Mouse (Mus musculus) liver, embryonic 11.5 days (tissue): ENCODE data around the gene Cdkl3. TPM values are rescaled to one million over a fixed set of nuclear protein-coding genes. Genes with fewer than 3 reads are reported as not detected.

Experiments used
- ATAC-seq: fragments of 200-750 bp; cut with Nextera tagmentation; replicated peaks from 2 replicates; pipeline ENCODE4 v1.8.0; 2017; ENCODE audit warnings: moderate number of reproducible peaks, mild to moderate bottlenecking, moderate TSS enrichment, moderate library complexity; ENCODE audit not compliant: low FRiP score
- DNase-seq: peaks from one replicate; pipeline ENCODE4 v3.0.0-alpha.2; 2017; ENCODE audit warnings: low spot score
- H3K27ac ChIP-seq: fragments of 300-500 bp; sonication (generic); 2 replicates; pipeline ENCODE4 v1.5.1; 2014; ENCODE audit warnings: mild to moderate bottlenecking, low read depth, low read length, control low read depth
- H3K27me3 ChIP-seq: fragments of 300-500 bp; sonication (generic); replicated peaks from 2 replicates; pipeline ENCODE4 v1.6.1; 2014; ENCODE audit warnings: low read length, mixed read lengths; ENCODE audit not compliant: control insufficient read depth, insufficient read depth
- H3K36me3 ChIP-seq: fragments of 300-500 bp; sonication (generic); 2 replicates; pipeline ENCODE4 v1.6.1; 2014; ENCODE audit warnings: mild to moderate bottlenecking, low read length, moderate library complexity, mixed read lengths; ENCODE audit not compliant: control insufficient read depth, insufficient read depth
- H3K4me1 ChIP-seq: fragments of 300-500 bp; sonication (generic); replicated peaks from 2 replicates; pipeline ENCODE4 v1.6.1; 2014; ENCODE audit warnings: low read length, mixed read lengths; ENCODE audit not compliant: control insufficient read depth, insufficient read depth
- H3K4me2 ChIP-seq: fragments of 300-500 bp; sonication (generic); 2 replicates; pipeline ENCODE4 v1.6.1; 2014; ENCODE audit warnings: mild to moderate bottlenecking, control low read depth, moderate library complexity
- H3K4me3 ChIP-seq: fragments of 300-500 bp; sonication (generic); 2 replicates; pipeline ENCODE4 v1.5.1; 2014; ENCODE audit warnings: low read depth, low read length, control low read depth
- H3K9ac ChIP-seq: fragments of 300-500 bp; sonication (generic); 2 replicates; pipeline ENCODE4 v1.6.1; 2014; ENCODE audit warnings: low read depth, low read length, control low read depth
- H3K9me3 ChIP-seq: fragments of 300-500 bp; sonication (generic); 2 replicates; pipeline ENCODE4 v1.6.1; 2016; ENCODE audit warnings: low read length, inconsistent platforms, mixed read lengths; ENCODE audit not compliant: control insufficient read depth
- WGBS: fragments of 180-500 bp; shearing (Covaris S2); extraction: QIAGEN DNeasy Blood & Tissue Kit; methylation state at CpG from one replicate; pipeline ENCODE4 v1.1.7; 2014; 5-methylcytosine and 5-hydroxymethylcytosine counted together
- polyA plus RNA-seq: library from polyadenylated mRNA; unstranded; fragments of >200 nt; fragmentation: Nextera tagmentation; extraction: Ambion mirVana; gene quantifications from 2 replicates; pipeline ENCODE4 v1.2.1, GENCODE M21; 2014

The Cdkl3 gene
- polyA plus RNA-seq, 1 experiment from 2014 or later, result 3.4 TPM

DNA sequence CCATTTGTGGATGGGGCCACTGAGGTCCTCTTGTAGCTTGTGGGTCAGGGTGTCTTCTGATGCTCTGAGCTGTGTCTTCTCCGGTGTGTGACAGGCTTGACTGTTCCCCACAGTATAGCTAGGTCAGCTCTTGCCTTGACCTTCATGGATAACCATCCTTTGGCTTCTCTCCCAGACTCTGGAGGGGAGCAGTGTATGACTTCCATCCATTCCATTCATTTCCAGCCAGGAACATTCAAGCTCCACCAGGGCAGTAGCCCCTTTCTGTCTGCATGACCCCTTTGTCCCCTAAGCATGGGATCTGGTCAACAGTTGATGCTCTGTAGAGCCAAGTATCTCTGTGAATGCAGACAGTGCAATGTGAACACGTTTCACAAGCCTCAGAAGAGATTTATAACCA, 93.6 kb downstream of the Cdkl3 start:
- 69% methylated on average over 2 of the region's 2 CpGs for WGBS
- Histone ChIP-seq H3K27ac (peak overlapping the region; percentile 72), H3K27me3 (no peaks in the 10 kb centered on the region), H3K36me3 (no peaks in the 10 kb centered on the region), H3K9ac (peak overlapping the region; percentile 66), H3K4me3 (peak overlapping the region; percentile 93; the same call in 1 of the 2 replicates), H3K9me3 (no peaks in the 10 kb centered on the region), H3K4me2 (peak overlapping the region; percentile 78), H3K4me1 (peaks cover 29% of the 10 kb centered on the region)
- DNase-seq (no peak), ATAC-seq (no peak)

DNA sequence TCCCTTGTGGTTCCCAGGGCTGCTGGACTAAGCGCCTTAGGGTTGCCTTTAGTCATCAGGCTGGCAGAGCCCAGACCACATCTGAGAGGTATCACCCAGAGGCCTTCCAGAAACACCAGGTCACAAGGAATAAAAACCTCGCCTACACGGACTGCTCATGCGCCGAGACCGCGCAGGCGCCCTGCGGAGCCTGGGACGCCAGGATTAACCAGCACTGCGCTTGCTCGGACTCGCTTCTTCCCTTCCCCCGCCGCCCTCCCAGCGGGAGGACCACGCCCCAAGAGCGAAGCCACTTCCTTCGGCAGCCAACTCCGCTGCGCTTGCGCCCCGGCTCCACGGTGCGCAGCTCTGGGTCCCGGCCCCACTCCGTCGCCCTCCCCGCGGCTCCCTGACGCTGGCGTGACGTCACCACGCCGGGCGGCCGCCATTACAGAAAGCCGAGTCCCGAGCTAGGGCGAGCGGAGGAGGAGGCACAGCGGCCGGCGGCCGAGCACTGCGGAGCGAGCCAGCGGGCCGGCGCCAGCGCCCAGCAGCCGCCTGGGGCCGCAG, 94.5 kb downstream of the Cdkl3 start, which contains the start of gene Ppp2ca:
Ppp2ca (plus strand) TSS at position 284 of the 549 bp plus-strand sequence.
- ATAC-seq (peak; percentile 97), DNase-seq (peak; percentile 95)
- Histone ChIP-seq H3K27ac (peak within 1 kb of the TSS; percentile 98), H3K27me3 (no peaks in the 10 kb centered on the region), H3K36me3 (no peaks in the 10 kb centered on the region), H3K9ac (peak within 1 kb of the TSS; percentile 99), H3K9me3 (no peaks in the 10 kb centered on the region), H3K4me3 (peak within 1 kb of the TSS; percentile 93), H3K4me1 (peaks cover 30% of the 10 kb centered on the region), H3K4me2 (peak within 1 kb of the TSS; percentile 79)
- under 1% methylated on average over 52 of the region's 53 CpGs for WGBS

DNA sequence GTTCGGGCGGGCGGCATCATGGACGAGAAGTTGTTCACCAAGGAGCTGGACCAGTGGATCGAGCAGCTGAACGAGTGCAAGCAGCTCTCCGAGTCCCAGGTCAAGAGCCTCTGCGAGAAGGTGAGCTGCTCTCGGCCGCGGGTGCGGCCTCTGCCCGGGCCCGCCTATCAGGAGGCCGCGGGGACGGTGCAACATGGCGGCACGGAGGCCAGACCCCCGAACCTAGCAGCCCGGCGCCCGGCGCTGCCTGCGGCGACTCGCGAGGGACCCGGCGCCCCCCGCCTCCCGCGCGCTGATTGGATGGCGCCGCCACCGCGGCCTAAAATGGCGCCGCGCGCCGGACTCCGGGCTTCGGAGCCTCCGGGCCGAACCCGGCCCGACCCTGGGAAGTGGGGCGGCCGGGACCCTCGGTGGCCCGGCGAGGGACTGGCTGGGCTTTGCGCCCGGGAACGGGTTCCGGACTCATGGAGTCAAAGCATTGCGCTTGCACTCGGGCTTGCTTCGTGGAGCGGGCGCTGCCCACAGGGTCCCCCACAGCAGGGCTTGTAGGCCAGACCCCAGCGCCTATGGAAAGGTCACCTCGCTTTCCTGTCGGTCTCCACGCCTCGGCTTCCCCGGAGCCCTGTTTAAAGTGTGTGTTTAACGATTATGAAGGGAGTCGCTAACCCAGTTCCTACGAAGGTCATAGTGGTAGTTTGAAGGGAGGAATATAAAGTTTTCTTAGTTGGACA, 95.2 kb downstream of the Cdkl3 start:
- DNase-seq, result peak; percentile 78
- peak overlapping the region; percentile 98 for H3K27ac ChIP-seq
- peaks cover 30% of the 10 kb centered on the region for H3K4me1 ChIP-seq
- no peaks in the 10 kb centered on the region for H3K9me3 ChIP-seq
- under 1% methylated on average over 71 of the region's 72 CpGs for WGBS
- H3K9ac ChIP-seq, result peak overlapping the region; percentile 99
- H3K4me2 ChIP-seq, result peak overlapping the region; percentile 79
- H3K27me3 ChIP-seq, result no peaks in the 10 kb centered on the region
- no peaks in the 10 kb centered on the region for H3K36me3 ChIP-seq
- ATAC-seq, result peak; percentile 72
- H3K4me3 ChIP-seq, result peak overlapping the region; percentile 93

DNA sequence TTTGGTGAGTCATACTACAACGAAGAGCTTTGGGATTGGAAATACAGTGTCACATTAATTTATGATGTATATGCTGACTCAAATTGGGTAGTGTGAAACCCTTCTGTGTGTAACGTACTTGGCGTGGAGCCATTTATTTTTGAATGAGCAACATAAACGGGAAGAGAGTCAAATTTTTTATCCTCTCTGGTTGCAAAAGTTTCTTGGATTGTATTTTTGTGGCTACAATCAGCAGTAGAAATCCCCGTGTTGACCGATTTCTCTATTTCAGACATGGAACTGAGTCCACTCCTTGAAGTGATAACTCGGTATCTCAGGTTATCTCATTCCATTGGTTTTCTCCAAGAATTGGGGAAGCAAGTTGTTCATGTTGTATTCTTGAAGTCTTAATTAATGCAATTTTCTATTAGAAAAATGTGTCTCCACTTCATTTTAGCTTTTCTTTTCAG, 95.8 kb downstream of the Cdkl3 start:
- Histone ChIP-seq H3K36me3 (no peaks in the 10 kb centered on the region), H3K4me3 (peak overlapping the region; percentile 93), H3K27ac (peak overlapping the region; percentile 98; the same call in 1 of the 2 replicates), H3K9ac (peak overlapping the region; percentile 99), H3K9me3 (no peaks in the 10 kb centered on the region), H3K4me2 (peak overlapping the region; percentile 79), H3K4me1 (peaks cover 30% of the 10 kb centered on the region), H3K27me3 (no peaks in the 10 kb centered on the region)
- ATAC-seq, result no peak
- WGBS, result 2% methylated on average over 7 of the region's 7 CpGs
- DNase-seq, result no peak

DNA sequence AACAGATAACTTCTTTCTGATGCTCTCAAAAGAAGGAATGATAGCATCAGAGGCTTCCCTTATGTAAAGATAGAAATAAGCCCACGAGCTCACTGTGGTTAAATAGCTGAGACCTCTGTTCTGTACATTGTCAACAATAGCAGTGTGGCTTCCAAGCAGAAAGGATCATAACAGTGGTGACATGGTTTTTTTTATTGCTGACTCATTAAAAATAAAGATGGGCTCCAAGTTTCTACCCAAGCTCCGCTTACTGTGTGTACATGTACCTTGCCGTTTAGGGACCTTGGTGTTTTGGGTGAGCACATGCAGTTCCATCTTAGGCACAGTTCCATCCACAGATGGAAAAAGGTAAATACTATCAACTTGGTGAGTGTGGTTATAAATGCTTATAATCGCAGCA, 99.0 kb downstream of the Cdkl3 start:
- Histone ChIP-seq H3K27me3 (no peaks in the 10 kb centered on the region), H3K36me3 (no peaks in the 10 kb centered on the region), H3K4me2 (no peak overlapping the region), H3K27ac (no peak overlapping the region), H3K9ac (no peak overlapping the region), H3K4me3 (no peak overlapping the region), H3K9me3 (no peaks in the 10 kb centered on the region), H3K4me1 (peaks cover 28% of the 10 kb centered on the region)
- no peak for ATAC-seq
- WGBS, result 79% methylated on average over 4 of the region's 4 CpGs
- DNase-seq, result no peak

DNA sequence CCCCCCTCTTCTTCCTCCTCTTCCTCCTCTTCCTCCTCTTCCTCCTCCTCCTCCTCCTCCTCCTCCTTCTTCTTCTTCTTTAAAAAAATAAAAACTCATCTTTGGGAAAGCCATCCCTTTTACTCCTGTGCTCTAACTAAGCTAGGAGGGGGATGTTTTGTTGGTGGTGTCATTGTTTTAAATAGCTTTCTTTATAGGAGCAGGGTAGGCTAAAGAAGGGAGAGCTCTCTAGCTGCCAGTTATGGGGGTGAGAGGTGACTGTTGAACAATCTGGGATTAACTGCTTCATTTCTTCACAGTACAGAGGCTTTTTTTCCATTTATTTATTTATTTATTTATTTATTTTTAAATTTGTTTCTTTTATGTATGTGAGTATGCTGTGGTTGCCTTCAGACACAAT, 101.5 kb downstream of the Cdkl3 start:
- Histone ChIP-seq H3K9ac (no peak overlapping the region), H3K4me2 (no peak overlapping the region), H3K27me3 (no peaks in the 10 kb centered on the region), H3K4me3 (no peak overlapping the region), H3K27ac (no peak overlapping the region), H3K4me1 (peaks cover 21% of the 10 kb centered on the region), H3K36me3 (no peaks in the 10 kb centered on the region), H3K9me3 (no peaks in the 10 kb centered on the region)
- DNase-seq (no peak), ATAC-seq (no peak)

DNA sequence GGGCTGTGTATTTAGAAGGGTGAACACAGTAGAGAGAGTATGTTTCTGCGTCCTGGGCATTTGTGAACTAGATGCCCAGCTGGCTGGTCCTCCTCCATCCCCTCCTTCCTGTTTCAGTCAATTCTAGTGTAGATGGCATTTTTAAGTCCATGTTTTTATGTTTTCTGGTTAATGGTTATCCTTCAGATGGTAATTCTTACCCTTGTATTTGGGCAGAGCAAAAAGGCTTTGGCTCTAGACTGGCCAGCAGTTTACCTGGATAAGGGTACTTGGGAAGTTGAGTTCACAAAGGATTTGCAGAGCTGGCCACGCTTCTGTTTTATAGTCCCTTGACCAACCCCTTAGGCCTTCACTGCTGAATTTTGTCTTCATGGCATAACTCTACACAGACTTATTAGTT, 102.0 kb downstream of the Cdkl3 start:
- Histone ChIP-seq H3K27ac (no peak overlapping the region), H3K9ac (no peak overlapping the region), H3K4me2 (no peak overlapping the region)

DNA sequence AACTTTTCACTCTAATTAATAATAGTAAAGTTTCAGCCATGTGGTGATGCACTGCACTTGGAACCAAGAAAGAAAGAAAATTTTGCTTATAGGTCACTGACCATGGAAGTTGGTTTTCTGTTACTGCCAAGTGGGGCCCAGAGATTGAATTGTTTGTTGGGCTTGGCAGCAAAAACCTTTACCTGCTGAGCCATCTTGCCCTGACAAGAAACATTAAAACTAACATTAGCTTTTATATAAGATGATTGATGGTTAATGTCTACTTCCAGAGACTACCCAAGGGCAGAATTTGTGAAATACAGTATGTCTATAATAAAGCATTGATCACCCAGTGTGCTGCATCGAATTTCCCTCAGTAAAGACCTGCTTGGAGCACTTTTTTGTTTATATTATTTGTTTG, 102.4 kb downstream of the Cdkl3 start:
- H3K4me2 ChIP-seq, result no peak overlapping the region
- H3K9ac ChIP-seq, result no peak overlapping the region
- no peaks in the 10 kb centered on the region for H3K36me3 ChIP-seq
- no peaks in the 10 kb centered on the region for H3K9me3 ChIP-seq
- ATAC-seq (no peak), DNase-seq (no peak)
- H3K4me3 ChIP-seq, result no peak overlapping the region
- no peak overlapping the region for H3K27ac ChIP-seq
- H3K27me3 ChIP-seq, result no peaks in the 10 kb centered on the region
- 83% methylated on average over 1 of the region's 1 CpGs for WGBS
- peaks cover 12% of the 10 kb centered on the region for H3K4me1 ChIP-seq

More for the DNA sequence above, 102.0 kb downstream of the Cdkl3 start:
- no peaks in the 10 kb centered on the region for H3K9me3 ChIP-seq
- H3K4me3 ChIP-seq, result no peak overlapping the region
- H3K4me1 ChIP-seq, result peaks cover 16% of the 10 kb centered on the region
- ATAC-seq (no peak), DNase-seq (no peak)
- WGBS, result 88% methylated on average over 2 of the region's 2 CpGs
- H3K27me3 ChIP-seq, result no peaks in the 10 kb centered on the region
- H3K36me3 ChIP-seq, result no peaks in the 10 kb centered on the region

DNA sequence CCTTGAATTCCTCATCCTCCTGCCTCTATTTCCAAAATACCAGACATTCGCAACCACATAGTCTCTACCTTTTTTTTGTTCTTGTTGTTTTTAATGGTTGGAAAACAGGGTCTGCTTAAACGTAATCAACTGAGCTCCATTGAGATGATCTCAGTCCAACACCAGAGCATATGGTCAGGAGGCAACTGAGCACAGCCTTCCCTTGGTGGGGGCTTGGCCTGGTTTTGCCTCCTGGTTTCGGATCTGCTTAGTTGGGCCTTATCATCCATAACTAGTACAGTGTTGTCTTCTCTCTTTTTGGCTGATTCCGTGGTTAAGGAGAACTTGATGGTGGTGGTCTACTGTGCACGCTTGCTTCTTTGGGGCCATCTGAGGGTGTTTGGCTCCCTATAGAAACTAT, 104.8 kb downstream of the Cdkl3 start:
- no peak overlapping the region for H3K4me3 ChIP-seq
- no peaks in the 10 kb centered on the region for H3K9me3 ChIP-seq
- no peak for DNase-seq
- ATAC-seq, result no peak
- H3K4me2 ChIP-seq, result no peak overlapping the region
- H3K36me3 ChIP-seq, result peaks cover 2% of the 10 kb centered on the region; the same call in 1 of the 2 replicates
- H3K4me1 ChIP-seq, result peaks cover 2% of the 10 kb centered on the region
- no peak overlapping the region for H3K27ac ChIP-seq
- WGBS, result 84% methylated on average over 5 of the region's 5 CpGs
- H3K9ac ChIP-seq, result no peak overlapping the region
- no peaks in the 10 kb centered on the region for H3K27me3 ChIP-seq
